Mouse (Mus musculus) liver, embryonic 13.5 days (tissue): ENCODE data around the gene Rps6kb2. TPM values are rescaled to one million over a fixed set of nuclear protein-coding genes. Genes with fewer than 3 reads are reported as not detected.

ENCODE experiments used
- ATAC-seq: fragments of 200-750 bp; cut with Nextera tagmentation; 2 replicates; pipeline ENCODE4 v1.8.0; 2017; ENCODE audit warnings: low read depth, mild to moderate bottlenecking, moderate number of reproducible peaks, moderate library complexity
- DNase-seq: peaks from one replicate; pipeline ENCODE4 v3.0.0; 2022
- H3K27ac ChIP-seq: fragments of 300-500 bp; sonication (generic); 2 replicates; pipeline ENCODE4 v1.5.1; 2015; ENCODE audit warnings: moderate library complexity, mild to moderate bottlenecking, inconsistent platforms
- H3K27me3 ChIP-seq: fragments of 300-500 bp; sonication (generic); 2 replicates; pipeline ENCODE4 v1.6.1; 2015; ENCODE audit warnings: mild to moderate bottlenecking, inconsistent platforms
- H3K36me3 ChIP-seq: fragments of 300-500 bp; sonication (generic); 2 replicates; pipeline ENCODE4 v1.6.1; 2015; ENCODE audit warnings: mild to moderate bottlenecking, inconsistent platforms
- H3K4me1 ChIP-seq: fragments of 300-500 bp; sonication (generic); replicated peaks from 2 replicates; pipeline ENCODE4 v1.6.1; 2015; ENCODE audit warnings: inconsistent platforms
- H3K4me2 ChIP-seq: fragments of 300-500 bp; sonication (generic); 2 replicates; pipeline ENCODE4 v1.6.1; 2015; ENCODE audit warnings: inconsistent platforms, mild to moderate bottlenecking, moderate library complexity
- H3K4me3 ChIP-seq: fragments of 300-500 bp; sonication (generic); replicated peaks from 2 replicates; pipeline ENCODE4 v1.5.1; 2015; ENCODE audit warnings: mild to moderate bottlenecking, inconsistent platforms
- H3K9ac ChIP-seq: fragments of 300-500 bp; sonication (generic); 2 replicates; pipeline ENCODE4 v1.6.1; 2015; ENCODE audit warnings: mild to moderate bottlenecking, inconsistent platforms
- H3K9me3 ChIP-seq: fragments of 300-500 bp; sonication (generic); replicated peaks from 2 replicates; pipeline ENCODE4 v1.6.1; 2016; ENCODE audit warnings: inconsistent platforms
- WGBS: fragments of 180-500 bp; shearing (Covaris S2); methylation state at CpG from one replicate; pipeline ENCODE4 v1.1.7; 2015; ENCODE audit not compliant: insufficient replicate concordance; 5-methylcytosine and 5-hydroxymethylcytosine counted together
- polyA plus RNA-seq: library from polyadenylated mRNA; unstranded; fragments of >200 nt; fragmentation: Nextera tagmentation; extraction: Ambion mirVana; gene quantifications from 2 replicates; pipeline ENCODE4 v1.2.1, GENCODE M21; 2015

Gene Rps6kb2
- polyA plus RNA-seq, 1 experiment from 2014 or later: 30.0 TPM

DNA sequence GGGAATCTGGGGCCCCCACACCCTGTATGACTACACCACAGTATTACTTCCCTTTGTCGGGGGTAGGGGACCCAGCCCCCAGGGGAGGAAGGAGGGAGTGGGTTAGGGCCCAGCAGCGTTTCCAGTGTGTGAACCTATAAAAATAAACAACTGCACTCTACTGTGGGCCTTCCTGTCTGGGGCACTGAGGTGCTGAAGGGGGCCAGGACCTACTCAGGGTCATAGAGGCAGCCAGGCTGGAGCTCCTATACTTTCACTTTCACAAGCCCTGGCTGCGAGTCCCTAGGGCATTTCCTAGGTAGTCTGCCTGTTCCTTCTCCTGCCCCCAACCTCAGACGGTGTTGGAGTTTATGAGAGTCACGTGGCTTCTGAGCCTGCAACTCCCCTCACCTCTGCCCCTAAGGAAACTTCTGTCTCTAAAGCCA lies 49.3 kb downstream of the Rps6kb2 start:
- H3K27ac ChIP-seq: peak overlapping the region; percentile 74
- peak overlapping the region; percentile 63 for H3K9ac ChIP-seq
- H3K4me1 ChIP-seq: peaks cover 33% of the 10 kb centered on the region
- H3K9me3 ChIP-seq: no peaks in the 10 kb centered on the region
- 13% methylated on average over 5 of the region's 5 CpGs for WGBS
- H3K27me3 ChIP-seq: no peaks in the 10 kb centered on the region
- DNase-seq (no peak), ATAC-seq (peak; percentile 33)
- peaks cover 53% of the 10 kb centered on the region for H3K36me3 ChIP-seq
- H3K4me3 ChIP-seq: peak overlapping the region; percentile 22
- H3K4me2 ChIP-seq: peak overlapping the region; percentile 51

GRCm38 (mm10) chr19:4113186-4113805 lies 49.9 kb downstream of the Rps6kb2 start:
- Histone ChIP-seq H3K27ac (peak overlapping the region; percentile 74), H3K4me3 (peak overlapping the region; percentile 22)

DNA sequence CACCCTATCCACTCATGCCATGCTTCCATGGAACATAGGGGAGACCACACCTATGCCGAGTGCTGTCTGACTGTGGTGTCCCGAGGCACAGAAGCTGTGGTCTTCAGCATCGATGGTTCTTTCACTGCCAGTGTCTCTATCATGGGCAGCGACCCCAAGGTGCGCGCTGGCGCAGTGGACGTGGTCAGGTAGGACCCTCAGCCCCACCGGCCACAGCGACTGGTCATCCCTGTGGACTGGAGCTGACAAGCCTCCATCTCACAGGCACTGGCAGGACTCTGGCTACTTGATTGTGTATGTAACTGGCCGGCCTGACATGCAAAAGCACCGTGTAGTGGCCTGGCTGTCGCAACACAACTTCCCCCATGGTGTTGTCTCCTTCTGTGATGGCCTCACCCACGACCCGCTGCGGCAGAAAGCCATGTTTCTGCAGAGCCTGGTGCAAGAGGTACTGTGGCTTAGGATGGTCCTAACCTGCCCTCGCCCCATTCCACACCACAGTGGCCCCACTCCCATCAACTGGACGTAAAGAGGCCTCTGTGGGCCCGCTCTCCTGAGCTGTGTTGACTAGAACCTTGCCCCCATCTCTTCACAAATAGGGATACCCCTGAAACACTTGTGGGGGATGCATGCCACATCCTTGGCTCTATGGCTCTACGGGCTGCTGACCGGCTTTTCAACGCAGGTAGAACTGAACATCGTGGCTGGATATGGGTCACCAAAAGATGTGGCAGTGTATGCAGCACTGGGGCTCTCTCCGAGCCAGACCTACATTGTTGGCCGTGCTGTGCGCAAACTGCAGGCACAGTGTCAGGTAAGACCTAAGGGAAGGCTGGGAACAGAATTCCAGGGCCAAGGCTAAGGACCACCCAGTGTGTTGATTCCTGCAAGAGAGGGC lies 50.8 kb downstream of the Rps6kb2 start:
- Histone ChIP-seq H3K4me3 (no peak overlapping the region), H3K36me3 (peaks cover 41% of the 10 kb centered on the region), H3K4me1 (peaks cover 33% of the 10 kb centered on the region), H3K9me3 (no peaks in the 10 kb centered on the region), H3K27ac (no peak overlapping the region), H3K27me3 (no peaks in the 10 kb centered on the region), H3K4me2 (0 out of 2 replicates have a peak overlapping the region, but pooled peaks have one; percentile 51), H3K9ac (no peak overlapping the region)
- WGBS: 84% methylated on average over 26 of the region's 26 CpGs
- ATAC-seq: no peak
- DNase-seq: no peak

More at GRCm38 (mm10) chr19:4113186-4113805, 49.9 kb downstream of the Rps6kb2 start:
- peak overlapping the region; percentile 51 for H3K4me2 ChIP-seq
- peaks cover 33% of the 10 kb centered on the region for H3K4me1 ChIP-seq
- H3K27me3 ChIP-seq: no peaks in the 10 kb centered on the region
- WGBS: 28% methylated on average over 13 of the region's 13 CpGs
- peak overlapping the region; percentile 63 for H3K9ac ChIP-seq
- H3K36me3 ChIP-seq: peaks cover 51% of the 10 kb centered on the region
- no peak for DNase-seq
- H3K9me3 ChIP-seq: no peaks in the 10 kb centered on the region
- peak; percentile 81 for ATAC-seq

DNA sequence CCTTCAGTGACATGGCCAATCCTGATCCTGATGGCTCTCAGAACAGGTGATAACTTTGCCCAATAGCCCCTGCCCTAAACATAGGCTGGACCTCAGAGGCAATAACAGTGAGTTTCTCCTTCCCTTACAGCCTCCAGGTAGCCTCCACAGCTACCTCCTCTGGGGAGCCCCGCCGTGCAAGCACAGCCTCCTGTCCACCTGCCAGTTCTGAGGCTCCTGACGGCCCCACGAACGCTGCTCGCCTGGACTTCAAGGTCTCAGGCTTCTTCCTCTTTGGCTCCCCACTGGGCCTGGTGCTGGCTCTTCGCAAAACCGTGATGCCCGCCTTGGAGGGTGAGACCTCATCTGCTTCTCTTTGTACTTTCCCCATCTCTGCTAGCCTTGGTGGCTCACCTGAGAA lies 54.6 kb downstream of the Rps6kb2 start:
- Histone ChIP-seq H3K4me2 (no peak overlapping the region), H3K9ac (no peak overlapping the region), H3K4me3 (no peak overlapping the region), H3K36me3 (0 out of 2 replicates have a peak, but pooled peaks cover 9% of the 10 kb centered on the region), H3K9me3 (no peaks in the 10 kb centered on the region), H3K27ac (no peak overlapping the region), H3K27me3 (peaks cover 11% of the 10 kb centered on the region), H3K4me1 (peaks cover 17% of the 10 kb centered on the region)
- 72% methylated on average over 9 of the region's 9 CpGs for WGBS
- no peak for ATAC-seq
- no peak for DNase-seq

DNA sequence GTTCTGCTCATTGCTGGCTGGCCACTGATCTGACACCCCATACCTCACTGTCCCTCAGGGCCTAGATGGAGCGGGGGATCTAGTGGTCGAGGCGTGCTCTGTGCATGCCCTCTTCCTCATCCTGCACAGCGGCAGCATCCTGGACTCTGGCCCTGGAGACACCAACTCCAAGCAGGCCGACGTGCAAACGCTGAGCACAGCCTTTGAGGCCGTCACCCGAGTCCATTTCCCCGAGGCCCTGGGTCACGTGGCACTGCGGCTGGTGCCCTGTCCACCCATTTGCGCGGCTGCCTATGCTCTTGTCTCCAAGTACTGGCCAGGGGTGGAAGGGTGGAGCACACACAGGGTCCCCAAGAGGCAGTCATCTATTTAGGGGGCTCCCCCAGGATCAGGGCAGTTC lies 56.5 kb downstream of the Rps6kb2 start:
- Histone ChIP-seq H3K9me3 (no peaks in the 10 kb centered on the region), H3K27me3 (peaks cover 29% of the 10 kb centered on the region), H3K9ac (no peak overlapping the region), H3K36me3 (0 out of 2 replicates have a peak, but pooled peaks cover under 1% of the 10 kb centered on the region), H3K4me3 (no peak overlapping the region), H3K4me1 (no peaks in the 10 kb centered on the region), H3K4me2 (no peak overlapping the region), H3K27ac (no peak overlapping the region)
- no peak for DNase-seq
- ATAC-seq: no peak
- WGBS: 80% methylated on average over 14 of the region's 14 CpGs

DNA sequence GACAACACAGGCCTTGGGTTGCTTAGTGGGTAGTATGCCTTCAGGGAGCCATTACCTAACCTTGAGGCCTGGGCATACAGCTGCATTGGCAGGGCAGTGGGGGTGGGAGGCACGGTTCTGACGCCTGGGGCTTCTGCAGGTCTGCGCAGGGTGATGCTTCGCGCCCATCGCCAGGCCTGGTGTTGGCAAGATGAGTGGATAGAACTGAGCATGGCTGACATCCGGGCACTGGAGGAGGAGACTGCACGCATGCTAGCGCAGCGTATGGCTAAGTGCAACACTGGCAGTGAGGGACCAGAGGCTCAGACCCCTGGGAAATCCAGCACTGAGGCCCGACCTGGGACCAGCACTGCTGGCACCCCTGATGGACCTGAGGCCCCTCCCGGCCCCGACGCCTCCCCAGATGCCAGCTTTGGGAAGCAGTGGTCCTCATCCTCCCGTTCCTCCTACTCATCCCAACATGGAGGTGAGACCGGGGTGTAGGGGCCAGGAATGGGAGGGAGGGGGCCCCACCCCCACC lies 58.4 kb downstream of the Rps6kb2 start:
- DNase-seq: no peak
- 77% methylated on average over 16 of the region's 16 CpGs for WGBS

More for the DNA sequence above, 58.4 kb downstream of the Rps6kb2 start:
- H3K9ac ChIP-seq: no peak overlapping the region
- peaks cover 18% of the 10 kb centered on the region for H3K4me1 ChIP-seq
- no peak overlapping the region for H3K4me3 ChIP-seq
- H3K36me3 ChIP-seq: no peaks in the 10 kb centered on the region
- no peaks in the 10 kb centered on the region for H3K9me3 ChIP-seq
- H3K27me3 ChIP-seq: peaks cover 48% of the 10 kb centered on the region
- H3K4me2 ChIP-seq: no peak overlapping the region
- no peak for ATAC-seq
- no peak overlapping the region for H3K27ac ChIP-seq

Other genes starting within 250 kb of the Rps6kb2 start
- 3.3 and 3.7 TPM in 2 replicates for gene Aldh3b1, start 233.5 kb downstream of the Rps6kb2 start, polyA plus RNA-seq
- 17.6 and 18.3 TPM in 2 replicates for gene Unc93b1, start 228.2 kb downstream of the Rps6kb2 start, polyA plus RNA-seq
- not detected in 2 replicates for gene Aldh3b3, start 204.7 kb downstream of the Rps6kb2 start, polyA plus RNA-seq
- 0.30 and 0.45 TPM in 2 replicates for gene Aldh3b2, start 191.0 kb downstream of the Rps6kb2 start, polyA plus RNA-seq
- gene Acy3, start 176.8 kb downstream of the Rps6kb2 start, polyA plus RNA-seq: 9.5 and 10.2 TPM in 2 replicates
- 0.47 and 0.54 TPM in 2 replicates for gene Tbx10, start 170.6 kb downstream of the Rps6kb2 start, polyA plus RNA-seq
- gene Nudt8, start 162.8 kb downstream of the Rps6kb2 start, polyA plus RNA-seq: 13.8 and 15.9 TPM in 2 replicates
- gene Gm49405, start 162.7 kb downstream of the Rps6kb2 start, polyA plus RNA-seq: 0.55 and 0.59 TPM in 2 replicates
- 0.80 and 0.82 TPM in 2 replicates for gene Doc2g, start 160.0 kb downstream of the Rps6kb2 start, polyA plus RNA-seq
- gene Ndufv1, start 150.5 kb downstream of the Rps6kb2 start, polyA plus RNA-seq: 171 and 174 TPM in 2 replicates
- gene Gstp1, start 125.4 kb downstream of the Rps6kb2 start, polyA plus RNA-seq: 629 and 652 TPM in 2 replicates
- 7.7 and 11.2 TPM in 2 replicates for gene Gstp2, start 117.3 kb downstream of the Rps6kb2 start, polyA plus RNA-seq
- gene Gstp3, start 103.8 kb downstream of the Rps6kb2 start, polyA plus RNA-seq: 28.0 and 28.3 TPM in 2 replicates
- 0.43 and 0.67 TPM in 2 replicates for gene Cabp2, start 81.8 kb downstream of the Rps6kb2 start, polyA plus RNA-seq
- gene Cdk2ap2, start 66.2 kb downstream of the Rps6kb2 start, polyA plus RNA-seq: 94.3 and 94.7 TPM in 2 replicates
- gene Pitpnm1, start 63.4 kb downstream of the Rps6kb2 start, polyA plus RNA-seq: 2.8 and 3.1 TPM in 2 replicates
- gene Aip, start 37.5 kb downstream of the Rps6kb2 start, polyA plus RNA-seq: 37.7 and 38.9 TPM in 2 replicates
- 0.02 TPM in 1 of 2 replicates, not detected in the other for gene Gpr152, start 23.6 kb downstream of the Rps6kb2 start, polyA plus RNA-seq
- gene Cabp4, start 19.3 kb downstream of the Rps6kb2 start, polyA plus RNA-seq: 0.07 and 0.13 TPM in 2 replicates
- gene Coro1b, start 14.7 kb downstream of the Rps6kb2 start, polyA plus RNA-seq: 70.7 and 72.6 TPM in 2 replicates
- 18.8 and 21.3 TPM in 2 replicates for gene Ptprcap, start 9.8 kb downstream of the Rps6kb2 start, polyA plus RNA-seq
- gene Carns1, start 12.1 kb upstream of the Rps6kb2 start, polyA plus RNA-seq: 0.38 and 0.43 TPM in 2 replicates
- gene Tbc1d10c, start 27.9 kb upstream of the Rps6kb2 start, polyA plus RNA-seq: 3.7 TPM in 2 replicates
- gene Ppp1ca, start 28.7 kb upstream of the Rps6kb2 start, polyA plus RNA-seq: 517 and 527 TPM in 2 replicates
- gene Rad9a, start 38.3 kb upstream of the Rps6kb2 start, polyA plus RNA-seq: 17.4 and 20.7 TPM in 2 replicates
- gene Clcf1, start 50.9 kb upstream of the Rps6kb2 start, polyA plus RNA-seq: 0.35 and 0.46 TPM in 2 replicates
- not detected in 2 replicates for gene AC109138.7, start 51.0 kb upstream of the Rps6kb2 start, polyA plus RNA-seq
- 8.3 and 12.3 TPM in 2 replicates for gene Pold4, start 68.5 kb upstream of the Rps6kb2 start, polyA plus RNA-seq
- gene Ssh3, start 105.8 kb upstream of the Rps6kb2 start, polyA plus RNA-seq: 1.3 and 1.7 TPM in 2 replicates
- gene Ankrd13d, start 119.8 kb upstream of the Rps6kb2 start, polyA plus RNA-seq: 0.57 and 0.74 TPM in 2 replicates
- 10.1 and 10.3 TPM in 2 replicates for gene Grk2, start 142.9 kb upstream of the Rps6kb2 start, polyA plus RNA-seq
- 10.9 and 15.4 TPM in 2 replicates for gene Kdm2a, start 234.9 kb upstream of the Rps6kb2 start, polyA plus RNA-seq